Mouse (Mus musculus): Measurements from ENCODE around the gene B4galt5.

The B4galt5 gene

GRCm38 (mm10) chr2:167358499-167358898, 9.5 kb upstream of the B4galt5 start:
- no peak for DNase-seq

DNA sequence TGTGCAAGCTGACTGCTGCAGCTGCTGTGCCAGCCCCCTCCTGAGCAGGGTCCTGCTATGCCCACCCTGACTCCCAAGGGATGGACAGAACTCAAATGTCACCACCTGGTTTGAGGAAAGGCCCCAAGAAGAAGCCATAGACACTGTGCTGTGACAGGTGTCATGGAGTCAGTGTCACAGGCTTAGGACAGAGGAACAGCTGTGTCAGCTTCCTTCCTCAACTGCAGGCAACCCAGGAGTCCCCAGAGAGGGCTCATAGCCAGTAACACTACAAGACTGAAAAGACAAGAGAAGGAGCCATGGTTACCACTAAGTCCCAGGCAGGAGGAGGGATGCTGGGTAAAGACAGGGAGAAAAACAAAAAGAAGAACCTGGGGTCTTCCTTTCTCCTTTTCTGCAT, 7.9 kb upstream of the B4galt5 start:
- DNase-seq, result peak; percentile 50 to 56

- DNase-seq, result no peak
Measured at GRCm38 (mm10) chr2:167354611-167355165, 5.7 kb upstream of the B4galt5 start.

DNA sequence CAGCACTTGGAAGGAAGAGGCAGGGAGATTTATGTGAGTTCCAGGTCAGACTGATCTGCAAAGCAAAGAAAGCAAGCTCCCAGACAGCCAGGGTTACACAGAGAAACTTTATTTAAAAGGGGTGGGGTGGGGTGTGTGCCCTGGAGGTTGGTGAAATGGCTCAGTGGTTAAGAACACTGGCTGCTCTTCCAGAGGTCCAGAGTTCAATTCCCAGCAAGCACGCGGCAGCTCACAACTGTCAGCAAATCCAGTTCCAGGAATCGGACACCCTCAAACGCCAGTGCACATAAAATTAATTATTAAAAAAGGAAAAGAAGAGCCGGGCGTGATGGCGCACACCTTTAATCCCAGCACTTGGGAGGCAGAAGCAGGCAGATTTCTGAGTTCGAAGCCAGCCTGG, 5.1 kb upstream of the B4galt5 start:
- no peak for DNase-seq

GRCm38 (mm10) chr2:167352496-167352895, 3.5 kb upstream of the B4galt5 start:
- DNase-seq, result no peak

GRCm38 (mm10) chr2:167351371-167351951, 2.5 kb upstream of the B4galt5 start:
- DNase-seq, result peak; percentile 55 to 58

GRCm38 (mm10) chr2:167350126-167350650, 1.2 kb upstream of the B4galt5 start:
- peak in 1 of 2 experiments; percentile 29 for DNase-seq

DNA sequence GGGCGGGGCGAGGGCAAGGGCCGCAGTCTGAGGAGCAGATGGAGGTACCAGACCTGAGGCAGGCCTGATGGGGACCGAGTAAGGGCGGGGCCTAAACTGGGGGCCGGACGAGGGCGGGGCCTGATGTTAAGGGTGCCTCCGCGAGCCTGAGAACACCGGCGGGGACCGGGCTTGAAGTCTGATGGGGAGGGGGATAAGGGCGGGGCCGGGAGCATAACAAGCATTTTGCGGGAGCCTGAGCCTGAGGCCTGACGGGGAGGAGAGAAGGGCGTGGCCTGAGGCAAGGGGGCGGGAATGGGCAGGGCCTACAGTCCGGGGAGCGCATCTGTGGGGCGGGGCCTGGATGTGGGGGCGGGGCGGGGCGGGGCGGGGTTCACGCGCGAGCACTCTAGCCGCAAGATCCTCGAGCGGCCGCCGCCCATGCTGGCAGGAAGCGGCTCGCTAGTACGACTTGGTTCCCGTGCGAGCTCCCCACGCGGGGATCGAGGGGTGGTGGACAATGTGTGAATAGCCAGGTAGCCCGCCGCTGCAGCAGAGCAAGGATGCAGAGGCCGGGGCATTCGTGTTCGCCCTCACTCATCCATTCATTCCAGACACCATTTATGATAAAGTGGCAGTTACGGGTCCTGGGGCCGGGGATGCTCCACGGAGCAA, 427 bp upstream of the B4galt5 start:
- DNase-seq, result peak; percentile 96 to 99

DNA sequence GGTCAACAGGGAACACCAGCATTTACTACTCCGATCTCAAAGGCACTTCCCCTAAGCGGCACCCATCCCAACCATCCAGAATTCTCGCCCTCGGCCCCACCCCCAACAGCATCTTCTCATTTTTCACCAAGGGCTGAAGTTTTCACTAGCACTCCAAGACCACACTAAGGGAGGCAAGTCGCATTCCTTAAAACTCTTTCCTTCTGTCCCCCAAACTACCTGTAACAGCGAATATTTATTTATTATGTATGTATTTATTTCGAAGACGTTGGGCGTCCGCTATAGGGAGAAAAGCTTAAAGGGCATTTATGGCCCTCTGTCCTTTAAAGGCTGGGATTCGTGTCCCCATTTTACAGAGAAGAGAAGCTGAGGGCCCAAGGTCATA, 1.0 kb downstream of the B4galt5 start:
- DNase-seq, result no peak

DNA sequence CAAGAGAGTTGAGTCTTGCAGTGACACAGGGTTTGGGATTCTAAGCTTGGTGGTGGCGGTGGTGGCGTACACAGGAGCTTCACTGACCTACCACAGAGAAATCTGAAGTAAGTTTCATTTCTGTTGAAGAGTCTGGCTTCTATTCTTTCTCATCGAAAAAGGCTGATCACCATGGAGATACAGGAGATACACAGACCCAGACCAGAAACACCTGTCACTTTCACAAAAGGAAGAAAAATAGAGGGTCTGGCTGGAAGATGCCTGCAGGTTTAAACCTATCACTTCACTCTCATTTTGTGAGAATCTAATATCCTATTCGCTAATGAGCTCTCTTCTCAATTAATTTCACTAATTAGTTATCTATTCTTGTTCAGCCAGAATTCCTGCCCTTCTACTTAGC, 1.6 kb downstream of the B4galt5 start:
- DNase-seq, result no peak

DNA sequence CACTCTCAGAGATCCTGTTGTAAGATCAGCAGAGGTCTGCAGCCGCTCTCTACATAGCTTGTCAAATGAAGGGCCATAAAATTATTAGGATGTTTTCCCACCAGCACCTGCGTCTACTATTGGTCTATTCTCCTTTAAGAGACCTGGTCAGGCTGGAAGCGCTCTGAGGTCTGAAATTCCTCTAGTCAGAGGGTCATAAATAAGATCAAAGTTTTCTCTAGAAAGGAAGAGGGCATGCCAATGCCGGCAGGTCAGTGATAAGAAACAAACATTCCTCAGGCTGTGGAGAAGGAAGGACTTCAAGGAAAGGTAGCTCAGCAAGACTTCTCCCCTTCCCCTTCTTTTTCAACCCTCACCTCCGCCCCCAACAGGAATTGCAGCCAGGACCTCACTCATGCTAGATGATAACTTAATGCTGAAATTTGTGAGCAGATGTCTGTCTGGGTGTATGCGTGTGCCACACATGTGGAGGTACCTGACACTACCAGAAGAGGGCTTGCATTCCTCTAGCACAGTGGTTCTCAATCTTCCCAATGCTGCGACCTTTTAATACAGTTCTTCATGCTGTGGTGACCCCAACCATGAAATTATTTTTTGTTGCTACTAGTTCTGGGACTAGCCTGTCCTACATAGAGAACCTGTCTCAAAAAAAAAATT, 3.3 kb downstream of the B4galt5 start:
- no peak for DNase-seq

- peak; percentile 47 to 49 for DNase-seq
Measured at GRCm38 (mm10) chr2:167344871-167345507, 4.0 kb downstream of the B4galt5 start.

DNA sequence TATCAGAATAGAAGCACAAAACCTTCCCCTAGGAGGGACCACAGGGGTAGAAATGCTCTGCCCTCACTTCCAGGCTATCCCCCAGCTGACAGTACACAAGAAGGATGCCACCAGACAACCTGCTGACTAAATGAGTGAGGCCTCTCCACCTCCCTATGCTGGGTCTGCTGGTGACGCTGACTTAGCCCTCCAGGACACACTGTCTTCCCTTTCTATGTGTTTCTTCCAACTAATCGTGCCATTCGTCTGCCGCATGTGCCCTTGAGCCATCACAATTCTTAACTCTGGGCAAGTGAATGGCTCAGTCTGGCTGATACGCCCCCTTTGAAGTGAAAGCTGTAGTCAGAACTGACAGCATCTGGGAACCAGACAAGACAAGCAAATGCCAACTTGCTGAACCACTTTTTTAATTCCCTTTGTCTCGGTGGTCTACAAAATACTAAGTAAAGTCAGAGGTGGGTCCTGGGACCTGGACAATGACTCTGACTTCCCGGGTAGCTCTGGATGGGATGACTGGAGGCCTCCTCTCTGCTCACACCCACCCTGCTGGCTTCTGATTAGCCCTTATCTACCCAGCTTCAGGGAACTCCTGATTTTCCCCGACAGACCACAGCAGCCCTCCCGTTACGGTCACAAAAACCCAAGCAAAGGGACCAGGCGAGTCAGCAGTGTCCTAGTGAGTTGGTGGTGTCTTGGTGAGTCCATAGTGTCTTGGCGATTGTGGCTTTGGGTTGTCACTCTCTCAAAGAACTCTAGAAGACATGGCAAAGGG, 5.4 kb downstream of the B4galt5 start:
- DNase-seq, result no peak

GRCm38 (mm10) chr2:167342876-167343275, 6.1 kb downstream of the B4galt5 start:
- no peak for DNase-seq

GRCm38 (mm10) chr2:167337580-167337979, 11.4 kb downstream of the B4galt5 start:
- no peak for DNase-seq

DNA sequence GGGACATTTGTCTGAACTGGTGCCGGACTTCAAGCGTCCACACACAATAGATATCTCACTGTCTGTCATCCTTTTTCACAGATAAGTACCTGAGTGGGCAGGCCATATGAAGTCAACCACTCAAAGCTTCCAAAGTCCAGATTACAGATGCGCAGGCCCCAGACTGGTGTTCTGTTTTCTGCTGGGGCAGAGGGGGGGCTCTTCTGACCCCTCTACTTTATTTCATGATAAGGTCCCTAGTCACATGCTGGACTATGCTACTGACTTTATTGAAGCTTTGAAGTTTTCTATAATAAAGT, 11.8 kb downstream of the B4galt5 start:
- DNase-seq, result no peak

- no peak for DNase-seq
Measured at GRCm38 (mm10) chr2:167336384-167337213, 12.4 kb downstream of the B4galt5 start.

GRCm38 (mm10) chr2:167335066-167335465, 13.9 kb downstream of the B4galt5 start:
- peak; percentile 56 to 63 for DNase-seq

- no peak for DNase-seq
Measured at GRCm38 (mm10) chr2:167334312-167334711, 14.7 kb downstream of the B4galt5 start.

- no peak for DNase-seq
Measured at GRCm38 (mm10) chr2:167333450-167333849, 15.5 kb downstream of the B4galt5 start.

DNA sequence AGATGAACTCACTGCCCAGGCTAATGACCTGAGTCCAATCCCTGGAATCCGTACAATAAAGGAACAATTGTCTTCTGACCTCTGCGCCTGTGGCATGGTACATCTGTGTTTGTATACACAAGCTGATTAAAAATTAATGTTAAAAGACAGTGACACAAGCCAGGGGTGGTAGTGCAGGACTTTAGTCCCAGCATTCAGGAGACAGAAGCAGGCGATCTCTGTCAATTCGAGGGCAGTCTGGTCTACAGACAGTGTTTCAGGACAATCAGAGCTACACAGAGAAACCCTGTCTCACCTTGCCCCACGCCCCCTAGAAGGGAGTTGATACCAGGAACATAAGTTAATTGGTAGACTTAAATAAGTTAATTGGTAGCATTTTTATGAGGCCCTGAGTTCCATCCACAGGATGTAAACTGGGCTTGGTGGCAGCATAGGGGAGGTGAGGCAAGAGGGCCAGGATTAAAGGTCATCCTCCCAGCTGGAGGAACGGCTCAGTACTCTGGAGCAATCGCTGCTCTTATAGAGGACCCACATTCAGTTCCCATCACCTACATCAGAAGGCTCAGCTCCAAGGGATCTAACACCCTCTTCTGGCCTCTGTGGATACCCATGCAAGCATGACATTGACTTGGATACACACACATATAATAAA, 16.5 kb downstream of the B4galt5 start:
- DNase-seq, result no peak
